Mouse (Mus musculus) lung, postnatal 10 days (tissue): ENCODE data around the gene Gab2.

ENCODE experiments used
- DNase-seq: peaks from one replicate; pipeline ENCODE4 v3.0.0; 2021

Gene Gab2

DNA sequence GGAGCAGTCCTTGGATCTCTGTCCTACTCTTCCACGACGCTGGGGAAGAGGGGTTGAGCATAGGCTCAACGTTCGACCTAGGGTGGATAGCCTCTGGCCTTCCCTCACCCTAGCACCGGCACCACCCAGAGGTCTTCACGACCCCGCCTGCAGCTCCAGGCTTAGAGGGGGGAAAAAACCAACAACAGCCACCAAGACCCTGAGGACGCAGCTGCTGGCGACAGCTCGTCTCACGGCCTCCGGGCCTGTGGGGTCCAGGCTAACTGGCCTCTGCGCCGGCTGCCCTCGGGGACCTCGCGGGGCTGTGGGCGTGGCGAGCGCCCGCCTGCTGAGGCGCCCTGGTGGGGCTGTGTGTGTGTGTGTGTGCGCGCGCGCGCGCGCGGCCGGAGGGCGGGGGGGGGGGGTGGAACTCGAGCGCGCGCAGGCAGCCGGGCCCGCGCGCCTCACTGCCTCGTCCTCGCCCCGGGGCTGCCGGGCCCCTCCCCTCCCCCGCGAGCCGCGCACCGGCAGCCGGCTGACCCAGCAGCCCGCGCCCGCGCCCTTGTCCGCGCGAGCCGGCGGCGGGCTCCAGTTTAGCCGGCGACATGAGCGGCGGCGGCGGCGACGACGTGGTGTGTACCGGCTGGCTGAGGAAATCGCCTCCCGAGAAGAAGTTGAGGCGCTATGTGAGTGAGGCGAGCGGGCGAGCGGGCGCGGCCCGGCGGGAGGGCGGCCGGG is at the start of gene Gab2:
Gab2 (plus strand) TSS at position 345 of the 717 bp plus-strand sequence.
- peak; percentile 87 for DNase-seq

DNA sequence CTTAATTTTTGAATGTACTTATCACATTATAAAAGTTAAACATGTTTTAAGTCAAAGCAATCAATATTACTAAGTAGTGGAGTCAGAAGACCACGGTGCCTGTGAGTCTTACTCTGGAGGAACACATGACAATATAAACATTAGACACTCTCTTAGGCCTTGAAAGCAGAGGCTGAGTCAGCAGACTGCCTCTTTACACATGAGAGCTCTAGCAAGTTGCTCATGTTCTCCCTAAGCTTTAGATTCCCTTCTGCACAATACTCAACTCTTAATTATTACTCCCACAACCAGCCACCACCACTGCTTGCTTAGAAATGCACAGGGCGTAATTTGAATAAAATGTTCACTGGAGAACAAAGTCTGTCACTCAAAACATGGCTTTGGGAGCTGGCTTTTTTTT is 49.0 kb upstream of the Gab2 start:
- no peak for DNase-seq

DNA sequence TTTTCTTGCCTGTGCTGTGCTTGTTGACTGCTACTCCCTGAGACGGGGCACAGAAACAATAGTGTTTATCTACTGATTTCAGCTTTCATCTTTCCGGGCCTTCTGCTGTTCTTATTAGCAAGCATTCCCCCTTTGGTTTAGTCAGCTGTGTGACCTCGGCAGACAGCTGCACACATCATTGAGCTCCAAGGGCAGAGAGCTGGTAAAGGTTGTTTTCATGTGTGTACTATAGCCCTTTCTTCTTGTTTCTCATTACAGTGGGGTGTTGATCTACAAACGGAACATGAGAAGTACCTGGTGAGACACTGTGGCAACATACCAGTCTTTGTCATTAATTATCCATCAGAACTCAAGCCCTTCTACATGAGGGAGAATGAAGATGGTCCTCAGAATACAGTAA is 41.7 kb upstream of the Gab2 start:
- no peak for DNase-seq

DNA sequence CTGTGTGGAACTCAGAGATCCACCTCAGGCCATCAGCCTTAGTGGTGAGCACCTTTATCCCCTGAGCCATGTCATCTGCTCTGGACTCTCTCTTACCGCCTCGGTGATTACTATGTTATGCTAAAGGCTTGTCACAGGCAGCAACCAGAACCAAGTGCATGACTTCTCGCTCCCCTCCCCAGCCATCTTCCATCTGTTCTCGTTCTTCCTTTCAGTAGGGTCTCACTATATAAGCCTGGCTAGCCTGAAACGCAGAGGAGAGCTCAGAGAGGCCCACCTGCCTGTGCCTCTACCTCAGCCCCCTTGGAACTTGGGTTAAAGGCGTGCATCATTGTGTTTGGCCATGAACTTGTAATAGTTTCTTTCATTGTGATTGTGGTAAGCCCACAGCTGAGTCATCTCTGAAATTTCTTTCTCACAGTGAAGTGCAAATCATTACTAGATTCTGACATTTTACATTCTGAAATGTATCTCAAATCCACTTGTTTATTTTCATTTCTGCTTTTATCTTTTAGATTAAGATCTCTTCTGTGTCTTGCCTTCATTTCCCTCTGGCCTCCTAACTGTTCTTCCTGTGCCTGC is 39.4 kb upstream of the Gab2 start:
- no peak for DNase-seq

DNA sequence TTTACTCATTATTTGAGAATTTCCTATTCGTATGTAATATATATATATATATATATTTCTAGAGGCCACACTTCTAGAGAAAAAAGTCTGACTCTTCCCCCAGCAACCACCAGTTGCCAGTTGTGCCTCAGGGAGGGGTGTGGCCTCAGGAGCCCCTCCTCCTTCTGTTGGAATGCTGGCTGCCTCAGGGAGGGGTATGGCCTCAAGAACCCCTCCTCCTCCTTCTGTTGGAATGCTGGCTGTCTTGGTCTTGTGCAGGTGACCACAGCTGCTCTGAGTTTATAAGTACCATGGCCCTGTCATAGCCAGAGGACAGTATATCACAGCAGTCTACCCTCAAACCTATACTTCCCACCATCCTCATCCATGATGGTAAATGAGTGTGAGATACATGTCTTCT is 38.4 kb upstream of the Gab2 start:
- DNase-seq: peak; percentile 14

DNA sequence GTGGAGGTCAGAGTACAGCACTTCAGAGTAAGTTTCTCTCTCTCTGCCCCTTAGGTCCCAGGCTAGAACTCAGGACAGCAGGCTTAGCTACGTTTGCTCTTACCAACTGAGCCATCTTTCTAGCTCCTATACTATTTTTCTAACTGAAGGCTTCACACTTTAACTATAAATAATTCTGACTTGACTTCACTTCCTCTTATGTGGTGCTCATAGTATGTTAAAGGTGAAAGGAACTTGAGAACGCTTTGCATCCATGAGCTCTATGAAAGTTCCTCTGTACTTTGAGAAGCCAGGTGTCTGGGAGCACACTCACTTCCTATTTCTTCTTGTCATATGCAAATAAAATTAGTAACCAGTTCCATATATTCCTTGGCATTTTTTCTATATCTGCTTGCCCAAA is 20.4 kb upstream of the Gab2 start:
- no peak for DNase-seq

DNA sequence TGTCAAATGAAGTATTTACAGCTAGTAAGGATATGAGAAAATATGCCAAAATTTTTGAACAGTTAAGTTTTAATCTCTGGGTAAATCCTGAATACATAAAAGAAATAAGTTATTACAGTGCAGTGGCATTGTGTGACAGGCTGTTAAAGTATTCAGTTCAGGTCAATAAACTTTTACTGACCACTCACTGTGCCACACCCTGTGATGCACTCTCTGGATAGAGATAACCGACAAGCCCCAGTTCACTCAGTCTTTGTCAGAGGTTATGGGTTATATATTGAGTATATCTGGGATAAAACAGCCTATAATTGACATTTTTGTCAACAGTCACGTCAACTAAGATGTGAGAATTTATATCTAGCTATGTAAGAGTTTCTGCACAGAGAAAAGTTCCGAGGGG is 9.9 kb upstream of the Gab2 start:
- DNase-seq: no peak

DNA sequence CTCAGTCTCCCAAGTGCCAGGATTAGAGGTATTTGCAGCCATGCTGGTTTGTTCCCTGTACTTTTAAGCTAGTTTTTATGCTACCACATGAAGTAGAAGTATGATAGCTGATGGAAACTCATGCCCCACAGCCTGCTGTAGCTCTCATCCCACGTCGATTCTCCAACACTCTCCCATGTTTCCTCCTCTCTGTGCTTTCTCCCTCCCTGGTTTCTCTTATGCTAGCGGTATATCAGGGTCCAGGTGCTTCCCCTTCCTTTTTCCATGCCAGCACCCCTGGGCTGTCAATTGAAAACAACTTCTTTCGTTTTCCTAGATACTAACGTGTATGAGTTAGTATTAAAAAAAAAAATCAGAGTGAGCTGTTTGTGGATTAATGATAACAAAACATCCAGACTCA is 9.3 kb upstream of the Gab2 start:
- DNase-seq: no peak

DNA sequence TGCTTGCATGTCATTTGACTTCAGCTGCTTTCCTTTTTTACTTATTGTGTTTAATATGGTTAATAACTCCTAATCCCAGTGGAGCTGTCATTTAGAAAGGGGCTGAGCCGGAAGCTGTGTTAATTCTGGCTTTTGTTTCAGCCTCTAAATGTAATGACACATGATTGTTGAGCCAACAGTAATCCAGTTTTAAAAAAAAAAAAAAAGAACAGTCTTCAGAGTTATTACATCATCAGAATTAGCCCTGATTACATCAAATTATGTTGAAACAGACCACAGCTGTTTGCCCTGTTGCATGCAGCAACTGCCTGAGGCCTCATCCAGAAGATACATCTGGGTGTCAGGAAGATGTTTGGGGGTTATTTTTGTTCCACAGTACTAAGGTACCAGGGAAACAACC is 6.4 kb upstream of the Gab2 start:
- no peak for DNase-seq

DNA sequence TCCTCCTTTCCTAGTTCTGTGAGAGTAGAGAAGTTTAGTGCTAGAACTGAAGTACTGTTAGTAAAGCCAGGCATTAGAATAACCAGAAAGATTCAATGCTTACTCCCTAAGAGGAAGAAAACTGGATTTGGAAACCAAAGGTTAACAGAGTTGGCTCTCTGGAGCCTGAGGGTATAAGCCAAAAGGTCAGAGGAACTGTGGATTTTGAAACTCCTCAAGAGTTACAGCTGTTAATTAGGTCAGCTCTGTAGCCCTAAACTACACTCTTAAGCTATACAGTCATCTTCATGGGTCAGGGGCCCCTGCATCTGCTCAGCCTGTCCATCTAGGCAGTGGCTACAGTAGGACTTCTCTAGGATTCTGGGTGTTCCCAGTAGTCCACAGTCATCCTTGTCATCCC is 4.4 kb upstream of the Gab2 start:
- DNase-seq: no peak

DNA sequence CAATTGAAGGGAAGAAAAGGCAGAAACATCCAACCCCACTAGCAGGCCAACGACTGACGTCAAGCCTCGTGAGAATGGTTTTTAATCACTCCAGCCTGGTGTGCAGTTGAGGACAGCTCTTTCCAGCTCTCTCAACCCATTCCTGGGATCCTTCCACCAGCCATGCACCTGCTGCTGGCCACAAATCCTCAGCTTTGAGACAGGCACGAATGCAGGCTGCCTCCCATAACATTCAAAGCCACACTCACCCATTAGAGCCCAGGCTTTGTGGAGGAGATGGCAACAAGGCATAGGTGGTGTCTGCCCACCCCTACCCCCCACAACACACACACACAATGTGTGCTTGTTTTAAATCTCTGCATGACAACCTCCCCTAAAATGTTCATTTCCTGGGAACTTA is 2.7 kb upstream of the Gab2 start:
- no peak for DNase-seq

DNA sequence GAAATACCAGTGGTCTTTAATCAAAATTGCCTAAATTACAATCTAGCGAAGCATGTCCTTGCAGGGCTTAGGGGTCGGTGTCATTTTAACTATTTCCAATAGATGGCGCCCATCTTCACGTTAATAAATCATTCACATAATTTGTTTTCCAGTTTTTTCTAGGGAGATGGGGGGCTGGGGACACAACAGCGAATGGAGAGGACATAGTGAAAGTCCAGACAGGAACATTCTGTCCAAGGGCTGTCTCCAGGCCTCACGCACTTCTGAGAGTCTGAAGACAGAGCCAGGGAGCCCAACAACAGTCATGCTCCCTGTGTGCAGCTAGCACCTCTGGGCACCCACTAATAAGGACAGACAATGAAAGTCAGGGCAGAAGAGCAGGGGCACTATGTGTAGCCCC is 2.2 kb upstream of the Gab2 start:
- peak; percentile 84 for DNase-seq

DNA sequence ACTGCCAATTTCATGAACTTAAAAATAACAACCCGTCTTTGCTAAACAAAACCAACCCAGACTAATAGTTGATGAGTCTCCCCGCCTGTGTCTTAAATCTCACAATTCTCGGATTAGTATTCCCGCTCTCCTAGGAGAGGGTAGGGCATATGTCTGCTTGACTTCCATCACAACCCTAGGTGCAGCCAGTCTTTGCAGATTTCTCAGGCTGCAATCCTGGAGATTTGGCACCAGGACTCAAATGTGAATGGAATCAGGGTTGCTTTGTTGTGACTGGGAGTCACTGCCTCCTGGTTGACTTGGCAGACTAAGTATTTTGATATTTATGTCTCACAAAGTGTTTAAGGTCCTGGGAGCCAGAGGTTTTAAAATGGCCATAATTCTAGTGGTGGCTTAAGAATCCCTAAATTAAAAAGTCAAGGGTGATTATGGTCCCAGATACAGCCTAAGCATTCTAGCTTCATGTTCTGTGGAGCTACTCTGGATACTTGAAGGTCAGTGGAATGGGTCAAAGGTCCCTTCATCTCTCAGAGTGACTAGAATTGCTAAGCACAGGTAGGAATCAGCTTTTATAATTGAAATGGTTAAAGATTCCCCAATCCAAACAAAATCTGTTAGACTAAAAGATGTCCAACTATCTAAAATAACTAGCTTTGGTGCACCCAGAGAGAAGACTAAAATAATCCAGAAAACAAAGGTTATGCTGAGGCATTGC is 1.6 kb upstream of the Gab2 start:
- DNase-seq: no peak

DNA sequence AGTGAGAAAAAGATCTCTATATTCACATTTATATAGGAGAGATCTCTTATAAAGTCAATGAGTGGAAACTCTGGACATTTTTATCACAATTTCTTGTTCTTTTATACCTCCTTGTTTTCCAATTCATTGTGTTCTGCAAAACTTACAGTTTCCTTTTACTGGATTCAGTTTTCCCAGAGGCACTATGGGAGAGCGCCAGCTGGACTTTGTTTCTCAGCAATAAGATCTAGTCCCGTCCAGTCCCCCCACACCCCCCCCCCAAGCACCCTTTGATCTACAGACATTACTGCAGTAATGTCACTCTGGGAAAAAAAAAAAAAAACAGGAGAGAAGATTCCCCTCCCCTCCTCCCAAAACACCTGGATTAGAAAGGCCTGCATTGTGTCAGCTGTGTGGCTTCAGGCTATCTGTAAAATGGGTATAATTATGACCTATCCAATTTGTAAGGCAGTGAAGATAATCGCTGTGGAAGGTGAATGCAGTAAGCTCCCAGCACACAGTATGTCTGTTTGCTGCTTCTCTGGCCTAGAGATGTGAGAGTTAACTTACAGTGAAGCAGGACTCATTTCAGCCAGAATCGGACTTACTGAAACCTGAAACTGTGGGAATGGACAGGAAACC is 655 bp upstream of the Gab2 start:
- DNase-seq: no peak

DNA sequence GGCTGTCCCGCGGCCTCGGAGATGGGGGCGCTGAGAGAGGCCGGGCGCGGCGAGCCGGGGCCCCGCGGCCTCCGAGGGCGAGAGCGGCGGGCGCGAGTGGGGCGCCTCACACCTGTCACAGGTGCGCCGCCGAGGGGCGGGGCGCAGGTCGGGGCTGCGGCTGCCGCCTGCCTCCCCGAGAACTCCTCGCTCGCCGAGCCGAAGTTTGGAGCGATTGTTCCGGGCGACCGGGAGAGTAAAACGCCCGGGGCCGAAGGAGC is 503 bp downstream of the Gab2 start:
- DNase-seq: no peak

DNA sequence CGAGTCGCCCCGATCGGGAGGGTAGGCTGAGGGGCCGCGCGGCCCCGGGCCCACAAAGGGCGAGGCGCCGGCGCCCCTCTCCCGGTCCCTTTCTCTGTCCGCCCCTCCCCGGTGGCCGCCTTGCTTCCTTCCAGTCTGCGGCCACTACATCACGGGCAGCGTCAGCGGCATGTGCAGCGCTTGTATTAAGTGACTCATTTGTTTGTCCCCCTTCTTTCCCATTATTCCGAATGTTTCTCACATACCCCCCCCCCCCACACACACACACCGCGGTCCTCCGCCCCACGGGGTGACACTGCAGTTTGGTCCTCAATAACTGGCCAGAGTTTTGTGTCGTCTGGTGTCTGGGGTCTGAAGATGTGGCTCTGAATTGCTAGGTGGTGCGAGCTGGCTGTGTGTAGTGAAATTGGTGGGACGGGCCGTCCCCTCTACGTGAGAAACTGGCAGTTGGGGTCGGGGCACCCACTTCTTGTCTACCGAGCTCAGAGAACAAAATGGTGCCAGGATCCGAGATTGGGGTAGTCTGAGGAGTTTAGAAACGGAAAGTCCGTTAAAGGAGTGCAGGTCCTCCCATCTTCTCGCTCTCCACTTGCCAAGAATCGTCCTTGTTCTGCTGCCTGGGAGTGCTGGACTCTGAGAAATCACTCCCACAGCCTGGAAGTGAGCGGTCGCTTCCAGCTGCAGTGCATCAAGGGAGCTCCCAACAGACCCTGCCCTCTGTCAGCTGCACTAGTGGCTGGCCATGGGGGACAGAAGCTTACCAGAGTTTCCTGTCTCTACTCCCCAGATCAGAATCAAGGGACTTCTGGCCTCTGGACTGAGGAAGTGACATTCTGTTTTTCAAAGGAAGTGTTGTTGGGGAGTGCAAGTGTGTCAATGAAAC is 1.1 kb downstream of the Gab2 start:
- DNase-seq: peak; percentile 86

DNA sequence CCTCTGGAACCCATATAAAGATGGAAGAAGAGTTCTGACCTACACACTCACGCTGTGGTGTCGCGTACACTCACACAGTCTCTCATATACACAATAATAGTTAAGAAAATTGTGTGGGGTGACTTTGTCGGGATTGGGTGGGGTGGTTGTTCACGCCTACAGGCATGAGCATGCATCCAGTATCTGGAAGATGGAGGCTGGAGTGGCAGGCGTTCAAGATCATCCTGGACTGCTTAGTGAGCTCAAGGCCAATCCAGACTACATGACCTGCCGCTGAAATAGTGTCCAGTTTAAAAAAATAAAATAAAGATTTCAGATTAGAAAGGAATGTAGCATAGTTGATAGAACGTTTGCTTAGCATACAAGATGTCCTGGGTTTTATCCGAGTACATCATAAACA is 2.2 kb downstream of the Gab2 start:
- DNase-seq: no peak

DNA sequence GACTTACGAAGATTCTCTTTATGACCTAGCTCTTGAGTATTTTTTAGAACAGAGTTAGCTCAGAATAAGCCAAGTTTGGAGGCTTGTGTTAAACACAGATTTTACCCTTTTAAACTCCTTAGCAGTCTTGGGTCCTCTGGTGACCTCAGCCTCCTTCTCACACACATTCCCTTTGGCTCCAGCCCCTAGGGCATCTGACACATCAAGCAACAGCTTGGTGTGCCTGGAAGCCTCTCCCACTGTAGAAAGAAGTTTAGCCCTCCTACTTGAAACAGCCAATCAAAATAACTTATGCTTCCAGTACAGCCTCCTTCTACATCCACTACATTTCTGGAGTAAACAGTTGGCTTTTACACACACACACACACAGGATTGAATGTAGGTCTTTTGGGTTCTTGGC is 2.8 kb downstream of the Gab2 start:
- DNase-seq: peak; percentile 76

DNA sequence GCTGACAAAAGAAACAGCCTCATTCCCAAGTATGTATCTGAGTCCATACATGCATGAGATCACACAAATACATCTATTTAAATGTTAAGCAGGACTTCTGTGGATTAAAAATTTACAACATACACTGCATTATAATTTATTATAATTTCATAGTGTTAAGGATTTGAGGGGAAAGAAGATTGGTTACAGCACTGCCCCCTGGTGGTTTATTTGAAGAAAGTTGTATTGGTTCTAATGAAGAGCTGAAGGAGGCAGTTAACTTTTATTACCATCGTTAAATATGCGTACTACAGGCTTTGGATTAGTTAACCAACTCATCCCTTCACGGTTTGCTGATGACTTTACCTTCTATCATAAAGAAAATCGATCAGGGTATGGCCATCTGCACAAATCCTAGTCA is 3.9 kb downstream of the Gab2 start:
- DNase-seq: peak; percentile 43

DNA sequence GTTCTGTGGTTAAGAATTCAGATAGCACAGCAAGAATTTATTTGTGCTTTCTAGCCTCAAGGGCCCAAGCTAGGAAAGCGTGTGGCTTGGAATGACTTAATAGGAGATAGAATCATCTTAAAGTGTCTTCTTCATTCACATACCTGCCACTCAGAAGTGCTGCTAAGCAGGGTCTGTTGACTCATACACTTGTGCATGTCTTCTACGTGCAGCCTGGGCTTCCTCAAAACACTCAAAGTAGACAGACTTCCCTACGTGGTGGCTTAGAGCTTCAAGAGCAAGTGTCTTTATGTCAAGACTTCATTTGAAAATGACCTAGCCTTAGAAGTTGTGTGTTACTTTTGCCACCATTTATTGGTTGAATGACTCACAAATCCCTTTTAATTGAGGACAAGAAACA is 12.9 kb downstream of the Gab2 start:
- no peak for DNase-seq

DNA sequence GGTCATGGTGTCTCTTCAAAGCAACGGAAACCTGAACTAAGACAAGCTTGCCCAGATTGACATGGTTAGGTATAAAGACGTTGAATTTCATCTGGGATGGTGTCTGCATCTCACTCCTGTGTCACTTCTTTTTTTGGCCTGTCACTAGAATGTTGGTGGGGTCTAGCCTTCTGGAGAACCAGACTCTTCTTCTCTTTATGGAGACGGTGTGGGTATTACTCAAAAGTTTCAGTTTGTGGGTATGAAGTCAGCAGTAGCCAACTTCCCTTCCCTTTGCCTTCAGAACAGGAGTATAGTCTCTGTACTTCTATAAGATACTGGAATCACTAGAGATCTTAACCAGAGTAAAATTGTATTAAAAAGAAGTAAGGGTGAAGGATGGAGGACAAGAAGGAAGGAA is 26.7 kb downstream of the Gab2 start:
- DNase-seq: no peak

DNA sequence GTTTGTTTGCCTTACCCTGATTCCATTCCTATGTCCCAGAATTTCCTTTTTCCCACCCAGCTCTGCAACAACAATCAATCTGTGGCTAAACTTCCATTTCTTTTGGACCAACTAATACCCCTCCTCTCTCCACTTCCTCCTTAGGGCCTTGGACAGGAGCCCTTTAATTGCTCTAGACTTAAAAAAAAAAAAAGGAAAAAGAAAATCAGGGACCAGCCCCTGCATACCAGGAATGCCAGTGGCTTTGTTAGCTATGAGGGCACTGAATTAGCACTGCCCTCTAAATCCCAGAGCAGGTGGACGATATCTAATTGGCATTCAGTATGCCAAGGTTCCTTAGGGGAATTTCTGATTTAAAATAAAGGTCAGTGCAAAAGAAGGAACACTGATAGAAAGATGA is 47.6 kb downstream of the Gab2 start:
- DNase-seq: no peak

DNA sequence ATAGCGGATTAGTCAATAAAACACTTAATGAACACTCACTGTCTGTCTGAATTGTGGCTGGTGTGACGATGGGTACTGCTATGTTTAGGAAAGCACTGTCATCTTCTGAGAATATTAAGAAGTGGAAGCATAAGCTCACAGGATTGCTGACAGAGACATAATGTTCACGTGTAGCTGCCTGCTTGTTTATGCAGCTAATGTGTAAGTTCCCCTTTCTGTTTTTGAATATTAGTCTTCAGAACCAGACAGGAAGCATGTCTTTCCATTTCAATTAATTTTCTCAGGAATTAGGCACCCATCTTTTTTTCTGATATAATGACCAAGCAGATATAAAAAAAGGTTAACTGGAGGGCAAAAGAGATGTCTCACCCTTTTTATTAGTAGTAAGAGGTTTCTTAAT is 55.1 kb downstream of the Gab2 start:
- DNase-seq: no peak
